Mouse (Mus musculus) liver, postnatal 0 days (tissue): ENCODE measurements at regions not wholly inside any gene's neighbourhood (a gene's known extent, or its start where the extent isn't known, plus 50 kb on each side); places are given as distances from the start of the nearest gene placed in this dataset.

Experiments used
- CTCF ChIP-seq: sonication (generic); IDR thresholded peaks from 2 replicates; pipeline ENCODE4 v1.5.1; 2016; ENCODE audit warnings: antibody characterized with exemption, low read depth
- EP300 ChIP-seq: IDR thresholded peaks from 2 replicates; pipeline ENCODE4 v1.6.1; 2016; ENCODE audit warnings: antibody characterized with exemption, low read depth, mild to moderate bottlenecking

- TF ChIP-seq CTCF: no peak
- TF ChIP-seq EP300: no peak
These were observed 186.6 kb upstream of the Arglu1 start for GRCm38 (mm10) chr8:8876879-8877278.
